Mouse (Mus musculus): ENCODE results near the gene Mpeg1. TPM values are rescaled to one million over a fixed set of nuclear protein-coding genes. Genes with fewer than 3 reads are reported as not detected.

The Mpeg1 gene
- polyA plus RNA-seq (2016; fragmentation: Nextera tagmentation; extraction: Ambion mirVana): 0.76 and 1.1 TPM in 2 replicates

GRCm38 (mm10) chr19:12460282-12461249, at the start of gene Mpeg1:
Gene Mpeg1 (plus strand): TSS chr19:12460779.
- 85% methylated on average over 11 of the region's 11 CpGs for WGBS
- Histone ChIP-seq H3K4me1 (no peaks in the 10 kb centered on the region), H3K9ac (no peak within 1 kb of the TSS), H3K4me3 (no peak within 1 kb of the TSS), H3K36me3 (peaks cover 8% of the 10 kb centered on the region; the same call in 1 of the 2 replicates), H3K27ac (no peak within 1 kb of the TSS), H3K27me3 (replicated peaks) (no peaks in the 10 kb centered on the region), H3K9me3 (no peaks in the 10 kb centered on the region), H3K4me2 (replicated peaks) (no peak within 1 kb of the TSS)
- no peak for ATAC-seq (ENCODE audit: low FRiP score, low read depth)

GRCm38 (mm10) chr19:12413737-12414136, 46.8 kb upstream of the Mpeg1 start:
- no peak overlapping the region for H3K4me3 ChIP-seq
- no peak overlapping the region for H3K9ac ChIP-seq
- no peaks in the 10 kb centered on the region for H3K36me3 ChIP-seq
- no peaks in the 10 kb centered on the region for H3K4me1 ChIP-seq
- ATAC-seq (ENCODE audit: low FRiP score, low read depth): no peak
- H3K9me3 ChIP-seq: no peaks in the 10 kb centered on the region
- no peak overlapping the region for H3K27ac ChIP-seq
- no peak overlapping the region for H3K4me2 ChIP-seq (replicated peaks)
- H3K27me3 ChIP-seq (replicated peaks): no peaks in the 10 kb centered on the region

- H3K4me2 ChIP-seq (replicated peaks): no peak within 1 kb of the TSS
- ATAC-seq (ENCODE audit: low FRiP score, low read depth): no peak
- H3K27ac ChIP-seq: no peak within 1 kb of the TSS
- H3K4me3 ChIP-seq: no peak within 1 kb of the TSS
- no peaks in the 10 kb centered on the region for H3K36me3 ChIP-seq
- no peaks in the 10 kb centered on the region for H3K4me1 ChIP-seq
- H3K9me3 ChIP-seq: no peaks in the 10 kb centered on the region
- no peaks in the 10 kb centered on the region for H3K27me3 ChIP-seq (replicated peaks)
- no peak within 1 kb of the TSS for H3K9ac ChIP-seq
Observed at GRCm38 (mm10) chr19:12417361-12417760, 43.2 kb upstream of the Mpeg1 start, which contains the start of gene Olfr1441. Gene Olfr1441 (plus strand): TSS chr19:12417433.

GRCm38 (mm10) chr19:12418312-12418711, 42.3 kb upstream of the Mpeg1 start:
- 88% methylated on average over 3 of the region's 3 CpGs for whole genome bisulfite sequencing
- no peaks in the 10 kb centered on the region for H3K9me3 ChIP-seq
- ATAC-seq (ENCODE audit: low FRiP score, low read depth): no peak
- no peak overlapping the region for H3K27ac ChIP-seq
- H3K4me1 ChIP-seq: no peaks in the 10 kb centered on the region
- H3K36me3 ChIP-seq: no peaks in the 10 kb centered on the region
- H3K4me3 ChIP-seq: no peak overlapping the region
- H3K4me2 ChIP-seq (replicated peaks): no peak overlapping the region
- no peaks in the 10 kb centered on the region for H3K27me3 ChIP-seq (replicated peaks)
- no peak overlapping the region for H3K9ac ChIP-seq

- H3K4me2 ChIP-seq (replicated peaks): no peak overlapping the region
- no peaks in the 10 kb centered on the region for H3K36me3 ChIP-seq
- no peak overlapping the region for H3K9ac ChIP-seq
- no peaks in the 10 kb centered on the region for H3K4me1 ChIP-seq
- no peaks in the 10 kb centered on the region for H3K27me3 ChIP-seq (replicated peaks)
- ATAC-seq (ENCODE audit: low FRiP score, low read depth): no peak
- H3K9me3 ChIP-seq: no peaks in the 10 kb centered on the region
- WGBS: 80% methylated on average over 6 of the region's 6 CpGs
- H3K27ac ChIP-seq: no peak overlapping the region
- no peak overlapping the region for H3K4me3 ChIP-seq
Observed at GRCm38 (mm10) chr19:12420555-12420954, 40.0 kb upstream of the Mpeg1 start.

- no peak overlapping the region for H3K27ac ChIP-seq
- WGBS: 93% methylated on average over 1 of the region's 1 CpGs
- no peak for ATAC-seq (ENCODE audit: low FRiP score, low read depth)
Observed at GRCm38 (mm10) chr19:12421680-12422079, 38.9 kb upstream of the Mpeg1 start.

GRCm38 (mm10) chr19:12427101-12427500, 33.5 kb upstream of the Mpeg1 start:
- no peaks in the 10 kb centered on the region for H3K9me3 ChIP-seq
- no peaks in the 10 kb centered on the region for H3K36me3 ChIP-seq
- no peaks in the 10 kb centered on the region for H3K27me3 ChIP-seq (replicated peaks)
- WGBS: 91% methylated on average over 5 of the region's 5 CpGs
- H3K4me1 ChIP-seq: no peaks in the 10 kb centered on the region
- no peak overlapping the region for H3K27ac ChIP-seq
- H3K9ac ChIP-seq: no peak overlapping the region
- no peak overlapping the region for H3K4me3 ChIP-seq
- no peak for ATAC-seq (ENCODE audit: low FRiP score, low read depth)
- no peak overlapping the region for H3K4me2 ChIP-seq (replicated peaks)

More at GRCm38 (mm10) chr19:12421680-12422079, 38.9 kb upstream of the Mpeg1 start:
- Histone ChIP-seq H3K9ac (no peak overlapping the region), H3K27me3 (replicated peaks) (no peaks in the 10 kb centered on the region), H3K4me1 (no peaks in the 10 kb centered on the region), H3K36me3 (no peaks in the 10 kb centered on the region), H3K9me3 (no peaks in the 10 kb centered on the region), H3K4me3 (no peak overlapping the region), H3K4me2 (replicated peaks) (no peak overlapping the region)

- Histone ChIP-seq H3K4me1 (no peaks in the 10 kb centered on the region), H3K9ac (no peak within 1 kb of the TSS), H3K9me3 (no peaks in the 10 kb centered on the region), H3K36me3 (no peaks in the 10 kb centered on the region), H3K27me3 (replicated peaks) (no peaks in the 10 kb centered on the region), H3K4me3 (no peak within 1 kb of the TSS), H3K27ac (no peak within 1 kb of the TSS), H3K4me2 (replicated peaks) (no peak within 1 kb of the TSS)
- WGBS: 92% methylated on average over 6 of the region's 6 CpGs
- ATAC-seq (ENCODE audit: low FRiP score, low read depth): no peak
Observed at GRCm38 (mm10) chr19:12427605-12428004, 33.0 kb upstream of the Mpeg1 start, which contains the start of gene Pfpl. Gene Pfpl (plus strand): TSS chr19:12427905.

GRCm38 (mm10) chr19:12433033-12433432, 27.5 kb upstream of the Mpeg1 start:
- Histone ChIP-seq H3K4me3 (no peak overlapping the region), H3K36me3 (no peaks in the 10 kb centered on the region), H3K9ac (no peak overlapping the region), H3K27me3 (replicated peaks) (no peaks in the 10 kb centered on the region), H3K9me3 (no peaks in the 10 kb centered on the region), H3K4me2 (replicated peaks) (no peak overlapping the region), H3K4me1 (no peaks in the 10 kb centered on the region), H3K27ac (no peak overlapping the region)
- peak; percentile 44; the same call in 1 of the 2 replicates for ATAC-seq (ENCODE audit: low FRiP score, low read depth)
- WGBS: 12% methylated on average over 2 of the region's 2 CpGs

- Histone ChIP-seq H3K9ac (no peak overlapping the region), H3K4me1 (no peaks in the 10 kb centered on the region), H3K27ac (no peak overlapping the region), H3K9me3 (no peaks in the 10 kb centered on the region), H3K27me3 (replicated peaks) (no peaks in the 10 kb centered on the region), H3K4me2 (replicated peaks) (no peak overlapping the region), H3K4me3 (no peak overlapping the region), H3K36me3 (no peaks in the 10 kb centered on the region)
- WGBS: 82% methylated on average over 4 of the region's 4 CpGs
- ATAC-seq (ENCODE audit: low FRiP score, low read depth): no peak
Observed at GRCm38 (mm10) chr19:12435011-12435416, 25.6 kb upstream of the Mpeg1 start.

GRCm38 (mm10) chr19:12435750-12436524, 24.6 kb upstream of the Mpeg1 start:
- no peak for ATAC-seq (ENCODE audit: low FRiP score, low read depth)
- Histone ChIP-seq H3K4me3 (no peak overlapping the region), H3K9ac (no peak overlapping the region), H3K4me1 (no peaks in the 10 kb centered on the region), H3K9me3 (no peaks in the 10 kb centered on the region), H3K27ac (no peak overlapping the region), H3K4me2 (replicated peaks) (no peak overlapping the region), H3K27me3 (replicated peaks) (no peaks in the 10 kb centered on the region), H3K36me3 (no peaks in the 10 kb centered on the region)
- WGBS: 86% methylated on average over 4 of the region's 4 CpGs

- no peak for ATAC-seq (ENCODE audit: low FRiP score, low read depth)
- H3K4me1 ChIP-seq: no peaks in the 10 kb centered on the region
- no peaks in the 10 kb centered on the region for H3K9me3 ChIP-seq
- 59% methylated on average over 1 of the region's 1 CpGs for WGBS
- H3K4me3 ChIP-seq: no peak overlapping the region
- H3K4me2 ChIP-seq (replicated peaks): no peak overlapping the region
- H3K36me3 ChIP-seq: no peaks in the 10 kb centered on the region
- no peaks in the 10 kb centered on the region for H3K27me3 ChIP-seq (replicated peaks)
- no peak overlapping the region for H3K27ac ChIP-seq
- no peak overlapping the region for H3K9ac ChIP-seq
Observed at GRCm38 (mm10) chr19:12439581-12439980, 21.0 kb upstream of the Mpeg1 start.
